ENCODE assay signal across 26 mouse cellular contexts in the genomic region with DNA sequence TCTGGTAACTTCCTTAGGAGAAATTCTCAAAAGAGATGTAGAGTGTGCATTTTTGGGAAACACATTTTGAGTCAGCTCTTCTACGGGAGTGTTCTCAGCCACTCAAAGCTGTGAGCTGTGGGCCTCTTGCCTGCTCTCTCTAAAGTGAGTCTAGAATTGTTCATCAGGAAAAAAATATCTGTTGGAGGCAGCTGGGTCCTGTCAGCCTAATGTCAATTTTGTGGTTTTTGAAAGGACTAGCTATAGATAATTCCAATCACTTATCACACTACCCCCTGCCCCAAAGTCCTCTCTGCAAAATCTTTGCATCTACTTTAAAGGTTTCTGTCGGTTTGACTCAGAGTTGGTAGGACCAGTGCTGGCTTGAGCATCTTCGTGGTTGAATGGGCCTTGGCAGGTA. TPM values are rescaled to one million over a fixed set of nuclear protein-coding genes. Genes with fewer than 3 reads are reported as not detected.
"Had no signal": no experiment of that assay in that cellular context is flagged by ENCODE, and none has a peak within 500 bp of the region (broad histone marks: within the 10 kb centered on the region; RNA-seq: fewer than 3 reads in every experiment).

No protein-coding gene starts in this region.

- H3K36me3 ChIP-seq: embryonic facial prominence, embryonic 10.5 days; embryonic facial prominence, embryonic 12.5 days; embryonic facial prominence, embryonic 13.5 days; embryonic facial prominence, embryonic 15.5 days; forebrain, embryonic 10.5 days; forebrain, embryonic 12.5 days; forebrain, embryonic 15.5 days had no signal

- DNase-seq: cerebellum, adult 9-10 months; cerebellum, adult 9-11 months; cerebellum, postnatal 10 days; cerebellum, postnatal 14 days; cerebellum, postnatal 25 days; cerebellum, postnatal 36 days; embryo, embryonic 11 days; forebrain, postnatal 0 days; gastrocnemius, adult 2 months; gastrocnemius, postnatal 10 days; gastrocnemius, postnatal 14 days; gastrocnemius, postnatal 25 days; gastrocnemius, postnatal 36 days; heart, adult 11 months; heart, adult 18-20 months; heart, adult 2 months had no signal

- H3K9me3 ChIP-seq: embryonic facial prominence, embryonic 10.5 days; embryonic facial prominence, embryonic 12.5 days; embryonic facial prominence, embryonic 13.5 days; embryonic facial prominence, embryonic 15.5 days; forebrain, embryonic 10.5 days; forebrain, embryonic 12.5 days; forebrain, embryonic 13.5 days; forebrain, embryonic 15.5 days had no signal

- H3K4me3 ChIP-seq: embryonic facial prominence, embryonic 10.5 days; embryonic facial prominence, embryonic 12.5 days; embryonic facial prominence, embryonic 13.5 days; embryonic facial prominence, embryonic 15.5 days; erythroblast, embryonic 14.5 days; forebrain, embryonic 10.5 days; forebrain, embryonic 12.5 days; forebrain, embryonic 13.5 days; forebrain, embryonic 15.5 days; gastrocnemius, adult 2 months; heart, adult 2 months had no signal

- H3K4me1 ChIP-seq: embryonic facial prominence, embryonic 12.5 days; forebrain, embryonic 12.5 days; forebrain, embryonic 13.5 days; forebrain, embryonic 15.5 days had no signal

- H3K9ac ChIP-seq: embryonic facial prominence, embryonic 12.5 days; embryonic facial prominence, embryonic 13.5 days; embryonic facial prominence, embryonic 15.5 days; forebrain, embryonic 12.5 days; forebrain, embryonic 13.5 days; forebrain, embryonic 15.5 days; forebrain, postnatal 0 days had no signal

- H3K27ac ChIP-seq: embryonic facial prominence, embryonic 10.5 days; embryonic facial prominence, embryonic 12.5 days; embryonic facial prominence, embryonic 13.5 days; embryonic facial prominence, embryonic 15.5 days; forebrain, embryonic 10.5 days; forebrain, embryonic 12.5 days; forebrain, embryonic 13.5 days; forebrain, embryonic 15.5 days; gastrocnemius, adult 2 months; heart, adult 2 months had no signal

- H3K27me3 ChIP-seq: embryonic facial prominence, embryonic 12.5 days; embryonic facial prominence, embryonic 13.5 days; embryonic facial prominence, embryonic 15.5 days; forebrain, embryonic 13.5 days; forebrain, embryonic 15.5 days had no signal

RNA-seq across cellular contexts. Expression of gene Rph3al, which starts 20.9 kb away (rescaled TPM):
- total RNA-seq: granulocyte monocyte progenitor cell, adult 5-6 weeks had no signal
- polyA plus RNA-seq: erythroblast, embryonic 14.5 days had no signal
